Mouse (Mus musculus) heart, adult 2 months (tissue): ENCODE data around the gene Sema7a. TPM values are rescaled to one million over a fixed set of nuclear protein-coding genes. Genes with fewer than 3 reads are reported as not detected.

ENCODE experiments used
- DNase-seq, 2 experiments: peaks; one replicate each; pipeline ENCODE4 v3.0.0; 2021
- H3K27ac ChIP-seq: fragments of 200-600 bp; 2 replicates; pipeline ENCODE4 v1.8.1; 2022
- H3K27me3 ChIP-seq: fragments of 200-500 bp; 2 replicates; pipeline ENCODE4 v1.6.1; 2012; ENCODE audit warnings: mild to moderate bottlenecking, low read length, inconsistent platforms, mixed read lengths; ENCODE audit not compliant: control insufficient read depth, insufficient read depth
- H3K36me3 ChIP-seq: fragments of 200-500 bp; 2 replicates; pipeline ENCODE4 v1.6.1; 2012; ENCODE audit warnings: low read length, inconsistent platforms; ENCODE audit not compliant: control insufficient read depth, insufficient read depth
- H3K4me1 ChIP-seq: fragments of 200-500 bp; 2 replicates; pipeline ENCODE4 v1.6.1; 2011; ENCODE audit warnings: low read length; ENCODE audit not compliant: control insufficient read depth, insufficient read depth
- H3K4me3 ChIP-seq: fragments of 200-600 bp; 2 replicates; pipeline ENCODE4 v1.8.1; 2022
- H3K79me2 ChIP-seq: fragments of 200-500 bp; replicated peaks from 2 replicates; pipeline ENCODE4 v1.6.1; 2012; ENCODE audit warnings: mild to moderate bottlenecking, inconsistent platforms, low read length, moderate library complexity, mixed read lengths; ENCODE audit not compliant: control insufficient read depth, insufficient read depth
- H3K9ac ChIP-seq: fragments of 200-500 bp; 2 replicates; pipeline ENCODE4 v1.6.1; 2012; ENCODE audit warnings: low read depth, mild to moderate bottlenecking, control low read depth, inconsistent platforms, low read length, mixed read lengths
- CTCF ChIP-seq: fragments of 200-600 bp; IDR thresholded peaks from 2 replicates; pipeline ENCODE4 v1.8.1; 2022; ENCODE audit warnings: antibody characterized with exemption, mild to moderate bottlenecking, moderate library complexity
- EP300 ChIP-seq: fragments of 200-500 bp; IDR thresholded peaks from 2 replicates; pipeline ENCODE4 v1.6.1; 2011; ENCODE audit warnings: low read depth, low read length, control low read depth; ENCODE audit not compliant: insufficient read depth
- POLR2A ChIP-seq: fragments of 200-500 bp; IDR thresholded peaks from 2 replicates; pipeline ENCODE4 v1.6.1; 2011; ENCODE audit warnings: mild to moderate bottlenecking, low read depth, low read length, control low read depth; ENCODE audit not compliant: insufficient read depth
- WGBS: fragments of 180-500 bp; shearing (Covaris S2); methylation state at CpG from one replicate; pipeline ENCODE4 v1.1.7; 2018; 5-methylcytosine and 5-hydroxymethylcytosine counted together
- intact Hi-C: fragments of 180-260 bp; cut with DNase I; formaldehyde crosslinking; loops from one replicate; pipeline ENCODE4 v1.15.1; 2025
- polyA plus RNA-seq: library from polyadenylated mRNA; depleted of rRNA; stranded (reverse); fragments of >200 nt; gene quantifications from 2 replicates; pipeline ENCODE4 v1.2.3, GENCODE M21; 2012
- total RNA-seq, 2 experiments: library from RNA; stranded (reverse); gene quantifications; 2 replicates each; pipeline ENCODE4 v1.2.3; 2021

Gene Sema7a
- total and polyA plus RNA-seq, 3 experiments, result 26.7 to 31.1 (median 29.0) TPM

- Histone ChIP-seq H3K79me2 (no peaks in the 10 kb centered on the region), H3K9ac (no peak overlapping the region), H3K27ac (no peak overlapping the region), H3K4me3 (no peak overlapping the region), H3K4me1 (peaks cover 20% of the 10 kb centered on the region), H3K27me3 (no peaks in the 10 kb centered on the region), H3K36me3 (peaks cover 2% of the 10 kb centered on the region; the same call in 1 of the 2 replicates)
- TF ChIP-seq POLR2A (no peak), CTCF (no peak), EP300 (no peak)
- DNase-seq, result no peak
- intact Hi-C loops, result no loop called here
- 71% methylated on average over 5 of the region's 5 CpGs for WGBS
Observed at GRCm38 (mm10) chr9:57975200-57975821, 35.4 kb downstream of the Sema7a start.

GRCm38 (mm10) chr9:57978025-57978424, 38.1 kb downstream of the Sema7a start:
- H3K36me3 ChIP-seq, result no peaks in the 10 kb centered on the region
- no peak for DNase-seq
- peaks cover 3% of the 10 kb centered on the region for H3K4me1 ChIP-seq
- no peak overlapping the region for H3K27ac ChIP-seq
- H3K9ac ChIP-seq, result no peak overlapping the region
- H3K4me3 ChIP-seq, result no peak overlapping the region
- H3K79me2 ChIP-seq, result no peaks in the 10 kb centered on the region
- H3K27me3 ChIP-seq, result no peaks in the 10 kb centered on the region
- 66% methylated on average over 6 of the region's 6 CpGs for WGBS
- intact Hi-C loops, result no loop called here
- TF ChIP-seq EP300 (no peak), POLR2A (no peak), CTCF (no peak)

- no peak overlapping the region for H3K4me3 ChIP-seq
- no peak overlapping the region for H3K27ac ChIP-seq
- H3K9ac ChIP-seq, result no peak overlapping the region
- H3K4me1 ChIP-seq, result no peaks in the 10 kb centered on the region
- no peaks in the 10 kb centered on the region for H3K27me3 ChIP-seq
- 53% methylated on average over 3 of the region's 3 CpGs for WGBS
- DNase-seq, result no peak
- intact Hi-C loops, result no loop called here
- no peaks in the 10 kb centered on the region for H3K79me2 ChIP-seq
- H3K36me3 ChIP-seq, result no peaks in the 10 kb centered on the region
- TF ChIP-seq EP300 (no peak), POLR2A (no peak), CTCF (no peak)
Observed at GRCm38 (mm10) chr9:57978858-57979257, 38.9 kb downstream of the Sema7a start.

- H3K4me1 ChIP-seq, result no peaks in the 10 kb centered on the region
- no peak for TF ChIP-seq CTCF
- no peak for TF ChIP-seq POLR2A
- TF ChIP-seq EP300, result no peak
- no peaks in the 10 kb centered on the region for H3K36me3 ChIP-seq
- intact Hi-C loops, result no loop called here
- WGBS, result 89% methylated on average over 10 of the region's 10 CpGs
- no peak overlapping the region for H3K4me3 ChIP-seq
- DNase-seq, result no peak
- H3K27me3 ChIP-seq, result no peaks in the 10 kb centered on the region
- no peaks in the 10 kb centered on the region for H3K79me2 ChIP-seq
- H3K9ac ChIP-seq, result no peak overlapping the region
- no peak overlapping the region for H3K27ac ChIP-seq
Observed at GRCm38 (mm10) chr9:57980570-57980969, 40.7 kb downstream of the Sema7a start.

- Histone ChIP-seq H3K9ac (no peak overlapping the region), H3K27ac (no peak overlapping the region), H3K79me2 (no peaks in the 10 kb centered on the region), H3K4me1 (peaks cover 4% of the 10 kb centered on the region), H3K36me3 (no peaks in the 10 kb centered on the region), H3K27me3 (no peaks in the 10 kb centered on the region), H3K4me3 (no peak overlapping the region)
- intact Hi-C loops, result no loop called here
- no peak for TF ChIP-seq EP300
- no peak for TF ChIP-seq POLR2A
- no peak for TF ChIP-seq CTCF
- no peak for DNase-seq
- WGBS, result 80% methylated on average over 8 of the region's 8 CpGs
Observed at GRCm38 (mm10) chr9:57985304-57985703, 45.4 kb downstream of the Sema7a start.

GRCm38 (mm10) chr9:57986293-57986692, 46.4 kb downstream of the Sema7a start:
- Histone ChIP-seq H3K79me2 (no peaks in the 10 kb centered on the region), H3K27ac (no peak overlapping the region), H3K27me3 (no peaks in the 10 kb centered on the region), H3K36me3 (no peaks in the 10 kb centered on the region), H3K4me1 (peaks cover 4% of the 10 kb centered on the region), H3K9ac (no peak overlapping the region), H3K4me3 (no peak overlapping the region)
- intact Hi-C loops, result no loop called here
- no peak for DNase-seq
- WGBS, result 69% methylated on average over 7 of the region's 7 CpGs
- no peak for TF ChIP-seq POLR2A
- no peak for TF ChIP-seq CTCF
- TF ChIP-seq EP300, result no peak
